Mouse (Mus musculus): ENCODE results near the gene Olfr212.

DNA sequence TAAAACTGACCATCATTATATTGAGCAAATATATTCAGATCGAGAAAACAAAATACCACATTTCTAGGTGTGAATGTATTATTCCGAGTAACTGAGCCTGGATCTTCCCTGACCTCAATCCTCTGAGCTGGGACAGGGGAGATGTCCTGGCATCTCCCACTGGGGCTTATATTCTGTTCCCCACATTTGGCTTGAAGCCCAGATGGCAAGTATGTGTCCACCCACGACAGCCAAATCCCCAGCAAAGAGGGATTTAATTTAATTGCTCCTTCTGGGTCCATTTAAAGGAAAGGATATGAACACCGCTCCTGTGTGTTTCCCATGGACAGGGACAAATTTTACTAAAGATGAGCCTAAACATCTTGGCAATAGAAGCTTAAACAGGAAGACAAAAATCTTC, 17.5 kb upstream of the Olfr212 start, which contains the start of gene Olfr211:
- TF ChIP-seq POLR2A (IDR thresholded peaks at IDR 0.05; ENCODE audit: extremely low read depth, insufficient read depth, low read length) (no peak), CTCF (IDR thresholded peaks at IDR 0.05; ENCODE audit: low read depth, low read length) (no peak)

All from liver, adult 2 months (tissue).